Mouse (Mus musculus): ENCODE measurements around the gene Kidins220.

The Kidins220 gene

GRCm38 (mm10) chr12:25026308-25026707, 51.6 kb downstream of the Kidins220 start:
- no peak for DNase-seq (ENCODE audit: low read depth, low spot score)

- peak; percentile 25 for DNase-seq (ENCODE audit: low read depth, low spot score)
Measured at GRCm38 (mm10) chr12:25027416-25027815, 52.7 kb downstream of the Kidins220 start.

GRCm38 (mm10) chr12:25033662-25034337, 59.1 kb downstream of the Kidins220 start:
- DNase-seq (ENCODE audit: low read depth, low spot score): no peak

GRCm38 (mm10) chr12:25034338-25034953, 59.7 kb downstream of the Kidins220 start:
- no peak for DNase-seq (ENCODE audit: low read depth, low spot score)

GRCm38 (mm10) chr12:25036024-25036423, 61.3 kb downstream of the Kidins220 start:
- DNase-seq (ENCODE audit: low read depth, low spot score): no peak

GRCm38 (mm10) chr12:25037222-25037621, 62.5 kb downstream of the Kidins220 start:
- no peak for DNase-seq (ENCODE audit: low read depth, low spot score)

- no peak for DNase-seq (ENCODE audit: low read depth, low spot score)
Measured at GRCm38 (mm10) chr12:25037681-25038472, 63.2 kb downstream of the Kidins220 start.

- no peak for DNase-seq (ENCODE audit: low read depth, low spot score)
Measured at GRCm38 (mm10) chr12:25044056-25044455, 69.3 kb downstream of the Kidins220 start.

- DNase-seq (ENCODE audit: low read depth, low spot score): no peak
Measured at GRCm38 (mm10) chr12:25044579-25044978, 69.9 kb downstream of the Kidins220 start.

- no peak for DNase-seq (ENCODE audit: low read depth, low spot score)
Measured at GRCm38 (mm10) chr12:25049253-25049652, 74.5 kb downstream of the Kidins220 start.

- DNase-seq (ENCODE audit: low read depth, low spot score): no peak
Measured at GRCm38 (mm10) chr12:25054511-25054910, 79.8 kb downstream of the Kidins220 start.

- no peak for DNase-seq (ENCODE audit: low read depth, low spot score)
Measured at GRCm38 (mm10) chr12:25054963-25055362, 80.2 kb downstream of the Kidins220 start.

- no peak for DNase-seq (ENCODE audit: low read depth, low spot score)
Measured at GRCm38 (mm10) chr12:25059487-25060200, 84.9 kb downstream of the Kidins220 start.

GRCm38 (mm10) chr12:25060901-25061300, 86.2 kb downstream of the Kidins220 start:
- DNase-seq (ENCODE audit: low read depth, low spot score): no peak

- DNase-seq (ENCODE audit: low read depth, low spot score): no peak
Measured at GRCm38 (mm10) chr12:25062264-25062663, 87.5 kb downstream of the Kidins220 start.

- no peak for DNase-seq (ENCODE audit: low read depth, low spot score)
Measured at GRCm38 (mm10) chr12:25073374-25073773, 98.6 kb downstream of the Kidins220 start.

GRCm38 (mm10) chr12:25074344-25074743, 99.6 kb downstream of the Kidins220 start:
- no peak for DNase-seq (ENCODE audit: low read depth, low spot score)

- DNase-seq (ENCODE audit: low read depth, low spot score): no peak
Measured at GRCm38 (mm10) chr12:25083260-25084178, 108.8 kb downstream of the Kidins220 start.

- DNase-seq (ENCODE audit: low read depth, low spot score): no peak
Measured at GRCm38 (mm10) chr12:25086966-25087365, 112.2 kb downstream of the Kidins220 start.

- no peak for DNase-seq (ENCODE audit: low read depth, low spot score)
Measured at GRCm38 (mm10) chr12:25089433-25089832, 114.7 kb downstream of the Kidins220 start.
